Mouse (Mus musculus) adrenal gland, postnatal 10 days (tissue): ENCODE measurements around the gene Fat1. TPM values are rescaled to one million over a fixed set of nuclear protein-coding genes. Genes with fewer than 3 reads are reported as not detected.

Source experiments
- DNase-seq: peaks from one replicate; pipeline ENCODE4 v3.0.0; 2021; ENCODE audit warnings: mixed read lengths
- total RNA-seq, 2 experiments: library from RNA; stranded (reverse); gene quantifications; 2 replicates each; pipeline ENCODE4 v1.2.3; 2021

The Fat1 gene
- total RNA-seq, 2 experiments from 2014 or later = 49.8 to 60.2 TPM

- DNase-seq = peak; percentile 44
These were observed 26.2 kb downstream of the Fat1 start for GRCm38 (mm10) chr8:44961492-44961891.

- peak; percentile 36 for DNase-seq
These were observed 27.5 kb downstream of the Fat1 start for GRCm38 (mm10) chr8:44962572-44963231.

- DNase-seq = no peak
These were observed 32.3 kb downstream of the Fat1 start for GRCm38 (mm10) chr8:44967521-44968039.

- peak; percentile 47 for DNase-seq
These were observed 34.8 kb downstream of the Fat1 start for GRCm38 (mm10) chr8:44970093-44970492.

- DNase-seq = no peak
These were observed 36.1 kb downstream of the Fat1 start for GRCm38 (mm10) chr8:44971346-44971745.

GRCm38 (mm10) chr8:44971964-44972363, 36.7 kb downstream of the Fat1 start:
- DNase-seq = no peak

GRCm38 (mm10) chr8:44975113-44975512, 39.9 kb downstream of the Fat1 start:
- DNase-seq = no peak

- no peak for DNase-seq
These were observed 40.4 kb downstream of the Fat1 start for GRCm38 (mm10) chr8:44975654-44976053.

- no peak for DNase-seq
These were observed 43.4 kb downstream of the Fat1 start for GRCm38 (mm10) chr8:44978622-44979021.

- DNase-seq = no peak
These were observed 44.0 kb downstream of the Fat1 start for GRCm38 (mm10) chr8:44979245-44979644.

- DNase-seq = no peak
These were observed 44.8 kb downstream of the Fat1 start for GRCm38 (mm10) chr8:44980030-44980429.

- DNase-seq = no peak
These were observed 50.4 kb downstream of the Fat1 start for GRCm38 (mm10) chr8:44985326-44986288.

GRCm38 (mm10) chr8:44991700-44992487, 56.6 kb downstream of the Fat1 start:
- no peak for DNase-seq

- DNase-seq = no peak
These were observed 57.4 kb downstream of the Fat1 start for GRCm38 (mm10) chr8:44992664-44993063.

GRCm38 (mm10) chr8:44993376-44993775, 58.1 kb downstream of the Fat1 start:
- peak; percentile 57 for DNase-seq

- DNase-seq = no peak
These were observed 61.2 kb downstream of the Fat1 start for GRCm38 (mm10) chr8:44996493-44996892.

- peak; percentile 41 for DNase-seq
These were observed 62.1 kb downstream of the Fat1 start for GRCm38 (mm10) chr8:44997321-44997720.

- DNase-seq = no peak
These were observed 62.6 kb downstream of the Fat1 start for GRCm38 (mm10) chr8:44997829-44998228.

- no peak for DNase-seq
These were observed 63.0 kb downstream of the Fat1 start for GRCm38 (mm10) chr8:44998275-44998674.

GRCm38 (mm10) chr8:44998681-44999277, 63.5 kb downstream of the Fat1 start:
- peak; percentile 75 for DNase-seq

- no peak for DNase-seq
These were observed 66.4 kb downstream of the Fat1 start for GRCm38 (mm10) chr8:45001577-45002197.
